Mouse (Mus musculus) telencephalon, adult 2 months (tissue): ENCODE measurements around the gene Gm10073.
"Not testable (repeated sequence)": the region's sequence is repeated elsewhere in the genome, so short reads cannot be mapped to it uniquely, and the experiment has no call there.

Experiments
- DNase-seq: peaks from one replicate; pipeline ENCODE4 v3.0.0-alpha.2; 2011; ENCODE audit warnings: low read depth, low spot score

Gm10073 gene

GRCm38 (mm10) chr8:106599265-106599979 is 26.2 kb upstream of the Gm10073 start:
- DNase-seq = no peak

GRCm38 (mm10) chr8:106597067-106597466 is 23.8 kb upstream of the Gm10073 start:
- no peak for DNase-seq

GRCm38 (mm10) chr8:106595623-106596022 is 22.4 kb upstream of the Gm10073 start:
- DNase-seq = not testable (repeated sequence)

- DNase-seq = no peak
Measured at GRCm38 (mm10) chr8:106592458-106592857, 19.2 kb upstream of the Gm10073 start.

- no peak for DNase-seq
Measured at GRCm38 (mm10) chr8:106588443-106589431, 15.5 kb upstream of the Gm10073 start.

- no peak for DNase-seq
Measured at GRCm38 (mm10) chr8:106586896-106587295, 13.6 kb upstream of the Gm10073 start.

- DNase-seq = no peak
Measured at GRCm38 (mm10) chr8:106585671-106586037, 12.4 kb upstream of the Gm10073 start.

- no peak for DNase-seq
Measured at GRCm38 (mm10) chr8:106584942-106585670, 11.8 kb upstream of the Gm10073 start.

GRCm38 (mm10) chr8:106581344-106582088 is 8.3 kb upstream of the Gm10073 start:
- no peak for DNase-seq

GRCm38 (mm10) chr8:106579510-106579909 is 6.2 kb upstream of the Gm10073 start:
- no peak for DNase-seq

GRCm38 (mm10) chr8:106576849-106577555 is 3.7 kb upstream of the Gm10073 start:
- no peak for DNase-seq

- no peak for DNase-seq
Measured at GRCm38 (mm10) chr8:106574283-106574682, 1.0 kb upstream of the Gm10073 start.

- not testable (repeated sequence) for DNase-seq
Measured at GRCm38 (mm10) chr8:106572175-106572574, 1.1 kb downstream of the Gm10073 start.

GRCm38 (mm10) chr8:106571551-106572172 is 1.6 kb downstream of the Gm10073 start:
- no peak for DNase-seq

- no peak for DNase-seq
Measured at GRCm38 (mm10) chr8:106570386-106570785, 2.9 kb downstream of the Gm10073 start.

- DNase-seq = no peak
Measured at GRCm38 (mm10) chr8:106569006-106569405, 4.3 kb downstream of the Gm10073 start.

- DNase-seq = no peak
Measured at GRCm38 (mm10) chr8:106563691-106564182, 9.5 kb downstream of the Gm10073 start.

GRCm38 (mm10) chr8:106561097-106561865 is 12.0 kb downstream of the Gm10073 start:
- no peak for DNase-seq

- no peak for DNase-seq
Measured at GRCm38 (mm10) chr8:106559844-106560243, 13.4 kb downstream of the Gm10073 start.
